Mouse (Mus musculus) MEL (cell line): ENCODE measurements around the gene Ccdc34. TPM values are rescaled to one million over a fixed set of nuclear protein-coding genes. Genes with fewer than 3 reads are reported as not detected.

Experiments
- DNase-seq: peaks from one replicate; pipeline ENCODE4 v3.0.0; 2011; ENCODE audit warnings: low read depth, low spot score
- H3K27ac ChIP-seq: 2 replicates; pipeline ENCODE4 v1.5.1; 2012; ENCODE audit warnings: low read depth, mild to moderate bottlenecking, control low read depth, low read length, moderate library complexity; ENCODE audit not compliant: control insufficient read depth
- H3K27me3 ChIP-seq, 2 experiments: fragments of 150-350 bp in 1 of 2; sonication (generic) in 1 of 2; 2 replicates each; pipeline ENCODE4 v1.6.1; 2012; ENCODE audit warnings: low read length in 2 of 2, mild to moderate bottlenecking in 2 of 2, improper control_type of control experiment in 1 of 2, moderate library complexity in 1 of 2; ENCODE audit not compliant: insufficient read depth in 2 of 2, control insufficient read depth in 1 of 2
- H3K36me3 ChIP-seq, 2 experiments: 2 replicates each; pipeline ENCODE4 v1.6.1; 2012 to 2014; ENCODE audit warnings: low read length in 2 of 2, improper control_type of control experiment in 1 of 2, inconsistent platforms in 1 of 2, mild to moderate bottlenecking in 1 of 2; ENCODE audit not compliant: insufficient read depth in 2 of 2, control insufficient read depth in 1 of 2
- H3K4me1 ChIP-seq, 2 experiments: fragments of 150-350 bp in 1 of 2; sonication (generic) in 1 of 2; 2 replicates each; pipeline ENCODE4 v1.6.1; 2012; ENCODE audit warnings: low read length in 2 of 2, improper control_type of control experiment in 1 of 2, mild to moderate bottlenecking in 1 of 2; ENCODE audit not compliant: insufficient read depth in 2 of 2, control insufficient read depth in 1 of 2
- H3K4me3 ChIP-seq, 2 experiments: fragments of 150-350 bp in 1 of 2; sonication (generic) in 1 of 2; 2 replicates each; pipeline ENCODE4 v1.5.1; 2012; ENCODE audit warnings: low read depth in 2 of 2, low read length in 2 of 2, mild to moderate bottlenecking in 2 of 2, moderate library complexity in 2 of 2, control low read depth in 1 of 2, improper control_type of control experiment in 1 of 2; ENCODE audit not compliant: control insufficient read depth in 1 of 2, insufficient read depth in 1 of 2
- H3K79me2 ChIP-seq: 2 replicates; pipeline ENCODE4 v1.6.1; 2012; ENCODE audit warnings: mild to moderate bottlenecking, low read length, moderate library complexity; ENCODE audit not compliant: control insufficient read depth, poor library complexity, insufficient read depth
- H3K9ac ChIP-seq: 2 replicates; pipeline ENCODE4 v1.6.1; 2012; ENCODE audit warnings: low read depth, mild to moderate bottlenecking, control low read depth, low read length, moderate library complexity; ENCODE audit not compliant: control insufficient read depth, poor library complexity, severe bottlenecking
- H3K9me3 ChIP-seq: fragments of 150-350 bp; sonication (generic); replicated peaks from 2 replicates; pipeline ENCODE4 v1.6.1; 2012; ENCODE audit warnings: mild to moderate bottlenecking, low read length, improper control_type of control experiment, moderate library complexity; ENCODE audit not compliant: insufficient read depth
- BHLHE40 ChIP-seq: IDR thresholded peaks from 2 replicates; pipeline ENCODE4 v1.6.1; 2012; ENCODE audit warnings: low read depth, mild to moderate bottlenecking, inconsistent platforms, low read length, improper control_type of control experiment, borderline replicate concordance
- CTCF ChIP-seq, 3 experiments: IDR thresholded peaks in 2 of 3; conservative IDR thresholded peaks in 1 of 3; 2 replicates each; pipeline ENCODE4 v1.5.1; 2011 to 2012; ENCODE audit warnings: low read length in 3 of 3, low read depth in 2 of 3, mild to moderate bottlenecking in 2 of 3, improper control_type of control experiment in 1 of 3, inconsistent platforms in 1 of 3, mixed read lengths in 1 of 3, moderate library complexity in 1 of 3; ENCODE audit not compliant: control insufficient read depth in 1 of 3, insufficient read depth in 1 of 3, poor library complexity in 1 of 3, severe bottlenecking in 1 of 3
- EP300 ChIP-seq, 2 experiments: IDR thresholded peaks; 2 replicates each; pipeline ENCODE4 v1.6.1; 2011; ENCODE audit warnings: improper control_type of control experiment in 2 of 2, low read length in 2 of 2, low read depth in 1 of 2, mild to moderate bottlenecking in 1 of 2
- GATA1 ChIP-seq: IDR thresholded peaks from 2 replicates; pipeline ENCODE4 v1.6.1; 2011; ENCODE audit warnings: low read depth, low read length, improper control_type of control experiment
- HCFC1 ChIP-seq: IDR thresholded peaks from 2 replicates; pipeline ENCODE4 v1.6.1; 2012; ENCODE audit warnings: low read depth, mild to moderate bottlenecking, inconsistent platforms, low read length, improper control_type of control experiment, moderate library complexity
- JUND ChIP-seq: IDR thresholded peaks from 2 replicates; pipeline ENCODE4 v1.6.1; 2011; ENCODE audit warnings: low read depth, mild to moderate bottlenecking, improper control_type of control experiment, low read length
- KAT2A ChIP-seq: conservative IDR thresholded peaks from 2 replicates; pipeline ENCODE4 v1.6.1; 2012; ENCODE audit warnings: low read depth, low read length, improper control_type of control experiment, inconsistent platforms
- MAX ChIP-seq: IDR thresholded peaks from 2 replicates; pipeline ENCODE4 v1.6.1; 2011; ENCODE audit warnings: low read length, improper control_type of control experiment
- MEF2A ChIP-seq: IDR thresholded peaks from 2 replicates; pipeline ENCODE4 v1.6.1; 2014; ENCODE audit warnings: low read depth, mild to moderate bottlenecking, inconsistent platforms, low read length, improper control_type of control experiment; ENCODE audit not compliant: poor library complexity, insufficient replicate concordance, severe bottlenecking; ENCODE audit errors: extremely low read depth
- MXI1 ChIP-seq: IDR thresholded peaks from 2 replicates; pipeline ENCODE4 v1.6.1; 2011; ENCODE audit warnings: mild to moderate bottlenecking, low read depth, low read length, improper control_type of control experiment
- MYB ChIP-seq: IDR thresholded peaks from 2 replicates; pipeline ENCODE4 v1.6.1; 2011; ENCODE audit warnings: mild to moderate bottlenecking, low read depth, low read length, improper control_type of control experiment
- NELFE ChIP-seq: IDR thresholded peaks from 2 replicates; pipeline ENCODE4 v1.6.1; 2011; ENCODE audit warnings: low read depth, low read length, improper control_type of control experiment
- POLR2AphosphoS5 ChIP-seq: IDR thresholded peaks from 2 replicates; pipeline ENCODE4 v1.6.1; 2012; ENCODE audit warnings: low read depth, borderline replicate concordance, mild to moderate bottlenecking, inconsistent platforms, low read length, moderate library complexity, mixed read lengths
- RAD21 ChIP-seq: IDR thresholded peaks from 2 replicates; pipeline ENCODE4 v1.6.1; 2011; ENCODE audit warnings: mild to moderate bottlenecking, low read depth, low read length, improper control_type of control experiment
- RCOR1 ChIP-seq: IDR thresholded peaks from 2 replicates; pipeline ENCODE4 v1.6.1; 2012; ENCODE audit warnings: low read depth, mild to moderate bottlenecking, inconsistent platforms, low read length, improper control_type of control experiment
- SIN3A ChIP-seq: IDR thresholded peaks from 2 replicates; pipeline ENCODE4 v1.6.1; 2012; ENCODE audit warnings: low read length, improper control_type of control experiment, inconsistent platforms
- TAL1 ChIP-seq: IDR thresholded peaks from 2 replicates; pipeline ENCODE4 v1.6.1; 2012; ENCODE audit warnings: mild to moderate bottlenecking, inconsistent platforms, low read length, moderate library complexity, mixed read lengths
- TCF12 ChIP-seq: IDR thresholded peaks from 2 replicates; pipeline ENCODE4 v1.6.1; 2014; ENCODE audit warnings: low read depth, mild to moderate bottlenecking, inconsistent platforms, low read length, improper control_type of control experiment, moderate library complexity
- USF2 ChIP-seq, 2 experiments: IDR thresholded peaks; 2 replicates each; pipeline ENCODE4 v1.6.1; 2011 to 2012; ENCODE audit warnings: improper control_type of control experiment in 2 of 2, low read length in 2 of 2, borderline replicate concordance in 1 of 2, inconsistent platforms in 1 of 2, low read depth in 1 of 2, mild to moderate bottlenecking in 1 of 2; ENCODE audit not compliant: insufficient read depth in 1 of 2
- ZKSCAN1 ChIP-seq: IDR thresholded peaks from 2 replicates; pipeline ENCODE4 v1.6.1; 2012; ENCODE audit warnings: low read depth, mild to moderate bottlenecking, inconsistent platforms, low read length, improper control_type of control experiment, moderate library complexity
- polyA plus RNA-seq, 2 experiments: library from polyadenylated mRNA; stranded (reverse) in 1 of 2; unstranded in 1 of 2; fragments of >175 nt in 1 of 2; fragments of >200 nt in 1 of 2; gene quantifications; 2 replicates each; pipeline versions ENCODE4 v1.2.1 to v1.2.4; 2012; ENCODE audit warnings: low replicate concordance in 2 of 2, low read depth in 1 of 2; ENCODE audit not compliant: insufficient read length in 2 of 2, insufficient read depth in 1 of 2, missing spikeins in 1 of 2
- total RNA-seq: library from RNA; depleted of rRNA; stranded (reverse); fragments of 300-350 nt; gene quantifications from 2 replicates; pipeline ENCODE4 v1.2.3, GENCODE M21; 2012

The Ccdc34 gene
- total and polyA plus RNA-seq, 3 experiments = 14.1 to 39.0 TPM; not detected in 1

DNA sequence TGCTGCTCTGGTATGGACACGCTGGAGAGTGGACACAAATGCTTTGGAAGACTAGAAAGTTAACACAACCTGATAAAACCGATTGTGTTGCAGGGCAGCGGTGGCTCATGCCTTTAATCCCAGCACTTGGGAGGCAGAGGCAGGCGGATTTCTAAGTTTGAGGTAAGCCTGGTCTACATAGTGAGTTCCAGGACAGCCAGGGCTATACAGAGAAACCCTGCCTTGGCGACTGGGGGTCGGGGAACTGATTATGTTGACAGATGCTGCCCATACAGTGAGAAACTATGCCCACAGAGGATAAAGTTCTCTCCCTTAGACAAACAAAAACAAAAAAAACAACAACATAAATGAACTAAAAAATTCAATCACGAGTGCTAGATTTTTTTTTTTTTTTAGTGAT is 530 bp upstream of the Ccdc34 start:
- Histone ChIP-seq H3K9me3 (no peaks in the 10 kb centered on the region), H3K4me3 (peak overlapping the region; percentile 73 to 93), H3K27ac (no peak overlapping the region), H3K4me1 (peaks cover 6 to 12% of the 10 kb centered on the region in 2 experiments), H3K9ac (peak overlapping the region; percentile 73)
- no peak for TF ChIP-seq HCFC1
- no peak for TF ChIP-seq SIN3A
- TF ChIP-seq POLR2AphosphoS5 = no peak
- TF ChIP-seq MXI1 = no peak
- no peak for TF ChIP-seq RAD21
- no peak for TF ChIP-seq ZKSCAN1
- no peak for TF ChIP-seq MEF2A
- TF ChIP-seq KAT2A = no peak
- no peak for TF ChIP-seq USF2 (IDR thresholded peaks at IDR 0.05; ENCODE audit: borderline replicate concordance in 1 of 2, insufficient read depth in 1 of 2, low read depth in 1 of 2, low read length in 2 of 2)
- no peak for TF ChIP-seq MAX
- TF ChIP-seq CTCF (IDR thresholded peaks at IDR 0.05 in 2 of 3, conservative IDR thresholded peaks at IDR 0.05 in 1 of 3; ENCODE audit: control insufficient read depth in 1 of 3, insufficient read depth in 1 of 3, low read depth in 2 of 3, low read length in 3 of 3, poor library complexity in 1 of 3, severe bottlenecking in 1 of 3) = no peak
- TF ChIP-seq, all 39 proteins: peak for 0
- H3K27me3 ChIP-seq = no peaks in the 10 kb centered on the region
- H3K79me2 ChIP-seq = peaks cover 9% of the 10 kb centered on the region
- no peak for DNase-seq
- H3K36me3 ChIP-seq = peaks cover 0 to 27% of the 10 kb centered on the region in 2 experiments; a peak in 2 of 4 replicates

GRCm38 (mm10) chr2:110019656-110020055 is 2.0 kb downstream of the Ccdc34 start:
- Histone ChIP-seq H3K27me3 (no peaks in the 10 kb centered on the region), H3K27ac (no peak overlapping the region), H3K9me3 (no peaks in the 10 kb centered on the region), H3K9ac (no peak overlapping the region), H3K79me2 (peaks cover 9% of the 10 kb centered on the region), H3K36me3 (peaks cover 0 to 27% of the 10 kb centered on the region in 2 experiments; a peak in 2 of 4 replicates), H3K4me3 (no peak overlapping the region), H3K4me1 (peaks cover 6 to 12% of the 10 kb centered on the region in 2 experiments)
- no peak for TF ChIP-seq MYB
- no peak for TF ChIP-seq JUND
- TF ChIP-seq ZKSCAN1 = no peak
- DNase-seq = no peak

DNA sequence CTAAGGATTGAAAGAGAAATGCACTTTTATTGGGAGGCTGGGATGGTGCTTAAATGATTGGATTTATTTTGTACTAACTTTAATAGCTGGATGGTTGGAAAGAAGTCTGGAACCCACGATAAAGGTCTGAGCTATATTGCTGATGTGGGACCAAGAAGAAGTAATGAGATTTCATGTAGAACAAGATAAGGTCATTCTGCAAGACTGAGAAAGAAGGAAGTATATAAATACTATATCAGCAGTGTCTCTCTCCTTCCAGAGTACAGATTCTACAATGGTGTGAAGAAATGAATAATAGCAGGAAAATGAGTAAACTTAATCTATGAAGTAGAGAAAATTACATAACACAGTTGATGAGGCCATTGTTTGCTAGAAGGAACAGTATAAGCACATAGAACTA is 2.8 kb downstream of the Ccdc34 start:
- Histone ChIP-seq H3K4me1 (peaks cover 6 to 12% of the 10 kb centered on the region in 2 experiments), H3K36me3 (peaks cover 0 to 27% of the 10 kb centered on the region in 2 experiments; a peak in 2 of 4 replicates), H3K9ac (no peak overlapping the region), H3K27me3 (no peaks in the 10 kb centered on the region), H3K4me3 (no peak overlapping the region), H3K9me3 (no peaks in the 10 kb centered on the region), H3K79me2 (peaks cover 9% of the 10 kb centered on the region), H3K27ac (no peak overlapping the region)
- TF ChIP-seq NELFE (no peak), TAL1 (no peak), GATA1 (peak; percentile 62), RCOR1 (peak; percentile 81), EP300 (IDR thresholded peaks at IDR 0.05; ENCODE audit: low read depth in 1 of 2, low read length in 2 of 2) (peak; percentile 47 to 61), HCFC1 (no peak), TCF12 (peak; percentile 56; the same call in 1 of the 2 replicates), SIN3A (0 out of 2 replicates have a peak, but pooled peaks have one; percentile 16), POLR2AphosphoS5 (no peak), BHLHE40 (no peak)
- DNase-seq = peak; percentile 36
